Mouse (Mus musculus) kidney, adult 2 months (tissue): ENCODE data around the gene Aldh8a1. TPM values are rescaled to one million over a fixed set of nuclear protein-coding genes. Genes with fewer than 3 reads are reported as not detected.

Experiments
- DNase-seq: peaks from one replicate; pipeline ENCODE4 v3.0.0; 2021
- H3K27ac ChIP-seq: fragments of 200-500 bp; 2 replicates; pipeline ENCODE4 v1.5.1; 2012; ENCODE audit warnings: low read depth, low read length, control low read depth, inconsistent platforms; ENCODE audit not compliant: insufficient read depth
- H3K27me3 ChIP-seq: fragments of 200-500 bp; replicated peaks from 2 replicates; pipeline ENCODE4 v1.6.1; 2012; ENCODE audit warnings: mild to moderate bottlenecking, moderate library complexity, low read length, inconsistent platforms; ENCODE audit not compliant: control insufficient read depth, insufficient read depth
- H3K36me3 ChIP-seq: fragments of 200-500 bp; 2 replicates; pipeline ENCODE4 v1.6.1; 2012; ENCODE audit warnings: mild to moderate bottlenecking, moderate library complexity, low read length, inconsistent platforms; ENCODE audit not compliant: control insufficient read depth, insufficient read depth
- H3K4me1 ChIP-seq: fragments of 200-500 bp; 2 replicates; pipeline ENCODE4 v1.6.1; 2011; ENCODE audit warnings: low read length; ENCODE audit not compliant: control insufficient read depth, insufficient read depth
- H3K4me3 ChIP-seq: fragments of 200-500 bp; 2 replicates; pipeline ENCODE4 v1.5.1; 2011; ENCODE audit warnings: mild to moderate bottlenecking, low read depth, low read length, control low read depth; ENCODE audit not compliant: insufficient read depth
- CTCF ChIP-seq: fragments of 200-500 bp; conservative IDR thresholded peaks from 2 replicates; pipeline ENCODE4 v1.5.1; 2011; ENCODE audit warnings: low read depth, mild to moderate bottlenecking, control low read depth, low read length, moderate library complexity, mixed read lengths; ENCODE audit not compliant: insufficient read depth, insufficient read length
- POLR2A ChIP-seq: fragments of 200-500 bp; IDR thresholded peaks from one replicate; pipeline ENCODE4 v1.6.1; 2011; ENCODE audit warnings: low read depth, low read length, control low read depth
- WGBS: fragments of 180-500 bp; shearing (Covaris S2); methylation state at CpG from one replicate; pipeline ENCODE4 v1.1.7; 2018; 5-methylcytosine and 5-hydroxymethylcytosine counted together
- polyA plus RNA-seq: library from polyadenylated mRNA; depleted of rRNA; stranded (reverse); fragments of >200 nt; gene quantifications from 2 replicates; pipeline ENCODE4 v1.2.3, GENCODE M21; 2012

Gene Aldh8a1
- polyA plus RNA-seq, 1 experiment: 238 TPM

- Histone ChIP-seq H3K36me3 (peaks cover 3% of the 10 kb centered on the region), H3K27ac (no peak overlapping the region), H3K4me3 (no peak overlapping the region), H3K27me3 (no peaks in the 10 kb centered on the region), H3K4me1 (no peaks in the 10 kb centered on the region)
- WGBS: 91% methylated on average over 7 of the region's 7 CpGs
- no peak for TF ChIP-seq CTCF
- no peak for TF ChIP-seq POLR2A
- DNase-seq: no peak
Observed at GRCm38 (mm10) chr10:21354506-21354905, 22.6 kb upstream of the Aldh8a1 start.

GRCm38 (mm10) chr10:21357986-21358385, 19.1 kb upstream of the Aldh8a1 start:
- Histone ChIP-seq H3K36me3 (peaks cover 3% of the 10 kb centered on the region), H3K27me3 (no peaks in the 10 kb centered on the region), H3K27ac (no peak overlapping the region), H3K4me1 (no peaks in the 10 kb centered on the region), H3K4me3 (no peak overlapping the region)
- TF ChIP-seq CTCF: no peak
- no peak for TF ChIP-seq POLR2A
- WGBS: 91% methylated on average over 8 of the region's 8 CpGs
- no peak for DNase-seq

- Histone ChIP-seq H3K4me3 (no peak overlapping the region), H3K27me3 (no peaks in the 10 kb centered on the region), H3K4me1 (no peaks in the 10 kb centered on the region), H3K27ac (no peak overlapping the region), H3K36me3 (peaks cover 3% of the 10 kb centered on the region)
- no peak for DNase-seq
- no peak for TF ChIP-seq CTCF
- no peak for TF ChIP-seq POLR2A
- WGBS: 88% methylated on average over 4 of the region's 4 CpGs
Observed at GRCm38 (mm10) chr10:21359086-21359485, 18.0 kb upstream of the Aldh8a1 start.

GRCm38 (mm10) chr10:21361871-21362270, 15.2 kb upstream of the Aldh8a1 start:
- Histone ChIP-seq H3K4me3 (no peak overlapping the region), H3K4me1 (no peaks in the 10 kb centered on the region), H3K36me3 (peaks cover 3% of the 10 kb centered on the region), H3K27ac (no peak overlapping the region), H3K27me3 (no peaks in the 10 kb centered on the region)
- no peak for TF ChIP-seq CTCF
- no peak for TF ChIP-seq POLR2A
- WGBS: 60% methylated on average over 7 of the region's 7 CpGs
- DNase-seq: no peak

GRCm38 (mm10) chr10:21363297-21363696, 13.8 kb upstream of the Aldh8a1 start:
- TF ChIP-seq POLR2A (no peak), CTCF (no peak)
- no peaks in the 10 kb centered on the region for H3K4me1 ChIP-seq
- DNase-seq: no peak
- no peak overlapping the region for H3K27ac ChIP-seq
- peaks cover 6% of the 10 kb centered on the region for H3K36me3 ChIP-seq
- 73% methylated on average over 4 of the region's 4 CpGs for WGBS
- no peak overlapping the region for H3K4me3 ChIP-seq
- no peaks in the 10 kb centered on the region for H3K27me3 ChIP-seq

GRCm38 (mm10) chr10:21364946-21365345, 12.1 kb upstream of the Aldh8a1 start:
- WGBS: 96% methylated on average over 7 of the region's 7 CpGs
- Histone ChIP-seq H3K27ac (no peak overlapping the region), H3K36me3 (peaks cover 2% of the 10 kb centered on the region; the same call in 1 of the 2 replicates), H3K4me1 (peaks cover 6% of the 10 kb centered on the region; the same call in 1 of the 2 replicates), H3K27me3 (no peaks in the 10 kb centered on the region), H3K4me3 (no peak overlapping the region)
- DNase-seq: no peak
- TF ChIP-seq POLR2A (no peak), CTCF (no peak)

- H3K36me3 ChIP-seq: peaks cover 2% of the 10 kb centered on the region; the same call in 1 of the 2 replicates
- no peaks in the 10 kb centered on the region for H3K27me3 ChIP-seq
- TF ChIP-seq CTCF (no peak), POLR2A (no peak)
- peaks cover 8% of the 10 kb centered on the region; the same call in 1 of the 2 replicates for H3K4me1 ChIP-seq
- 80% methylated on average over 4 of the region's 4 CpGs for WGBS
- no peak overlapping the region for H3K4me3 ChIP-seq
- no peak for DNase-seq
- H3K27ac ChIP-seq: no peak overlapping the region
Observed at GRCm38 (mm10) chr10:21365897-21366296, 11.2 kb upstream of the Aldh8a1 start.

GRCm38 (mm10) chr10:21366471-21366870, 10.6 kb upstream of the Aldh8a1 start:
- 67% methylated on average over 3 of the region's 3 CpGs for WGBS
- TF ChIP-seq CTCF (no peak), POLR2A (no peak)
- no peaks in the 10 kb centered on the region for H3K27me3 ChIP-seq
- no peak for DNase-seq
- peaks cover 8% of the 10 kb centered on the region; the same call in 1 of the 2 replicates for H3K4me1 ChIP-seq
- peaks cover 2% of the 10 kb centered on the region; the same call in 1 of the 2 replicates for H3K36me3 ChIP-seq
- H3K4me3 ChIP-seq: no peak overlapping the region
- H3K27ac ChIP-seq: no peak overlapping the region
